Mouse (Mus musculus) right cerebral cortex, postnatal 36 days (tissue): ENCODE measurements at regions not wholly inside any gene's neighbourhood (a gene's known extent, or its start where the extent isn't known, plus 50 kb on each side); places are given as distances from the start of the nearest gene placed in this dataset.
A peak's percentile ranks its signal among the peaks of the same experiment; 100 is the strongest.
"Not testable (repeated sequence)": the region's sequence is repeated elsewhere in the genome, so short reads cannot be mapped to it uniquely, and the experiment has no call there.

Experiments used
- DNase-seq, 2 experiments: peaks; one replicate each; pipeline ENCODE4 v3.0.0; 2022; ENCODE audit warnings: low spot score in 2 of 2, mixed read lengths in 1 of 2

DNA sequence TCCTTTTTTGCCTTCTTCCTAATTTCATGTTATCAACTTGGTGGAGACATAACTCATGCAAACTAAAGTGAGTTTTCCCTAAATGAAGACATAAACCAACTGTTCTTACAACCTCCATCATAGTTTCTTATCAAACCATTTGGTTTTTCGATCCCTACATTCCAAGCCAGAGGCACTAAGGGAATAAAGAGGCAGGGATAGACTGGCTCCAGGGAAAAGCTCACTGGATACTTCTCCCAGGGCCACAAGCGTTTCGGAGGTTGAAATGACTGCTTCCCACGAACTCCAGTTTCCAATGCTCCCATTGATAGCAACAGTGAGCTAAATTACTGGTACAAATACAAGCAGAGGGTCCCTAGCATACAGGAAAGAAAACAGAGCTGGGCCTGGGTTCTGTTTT is 178.4 kb upstream of the Otx2 start:
- DNase-seq: no peak

GRCm38 (mm10) chr14:48842861-48843260 is 169.2 kb upstream of the Otx2 start:
- no peak for DNase-seq

DNA sequence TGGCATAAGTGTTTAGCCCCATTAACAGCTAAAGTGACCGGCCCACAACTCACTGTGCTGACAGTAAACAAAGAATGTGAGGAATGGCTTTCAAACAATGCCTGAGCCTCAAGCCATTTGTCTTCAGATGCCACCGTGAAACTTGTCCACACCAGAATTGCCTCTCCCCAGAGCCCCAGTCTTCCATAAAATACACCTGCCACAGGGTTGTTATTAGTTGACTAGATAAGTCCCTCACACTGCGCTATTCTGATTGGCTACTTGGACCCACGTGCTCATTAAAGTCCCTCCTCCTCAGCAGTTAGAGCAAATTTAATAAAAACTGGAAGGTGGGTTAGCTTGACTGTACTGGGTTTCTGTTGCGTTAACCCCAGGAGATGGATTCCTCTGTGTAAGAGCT is 167.7 kb upstream of the Otx2 start:
- DNase-seq: no peak

- DNase-seq: no peak
Measured at GRCm38 (mm10) chr14:48837181-48837580, 163.6 kb upstream of the Otx2 start.

- DNase-seq: no peak
Measured at GRCm38 (mm10) chr14:48836071-48836470, 162.5 kb upstream of the Otx2 start.

- no peak for DNase-seq
Measured at GRCm38 (mm10) chr14:48834416-48834815, 160.8 kb upstream of the Otx2 start.

DNA sequence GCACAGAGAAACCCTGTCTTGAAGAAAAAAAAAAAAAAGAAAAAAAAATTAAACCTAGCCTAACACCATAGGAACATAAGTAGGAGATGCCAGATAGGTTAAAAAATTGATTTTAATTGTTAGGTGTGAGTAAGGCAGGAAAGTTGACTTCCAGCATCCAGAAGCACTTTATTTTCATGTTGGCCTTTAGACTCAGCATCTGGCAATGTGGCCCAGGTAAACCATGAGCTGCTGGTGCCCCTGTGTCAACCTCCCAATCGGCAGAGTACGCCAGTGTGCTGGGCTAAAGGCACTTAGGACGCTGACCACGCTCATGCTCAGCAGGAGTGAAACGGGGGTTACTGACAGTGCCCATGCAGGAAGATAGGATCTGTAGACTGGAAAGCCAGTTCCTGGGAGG is 152.8 kb upstream of the Otx2 start:
- DNase-seq: no peak

GRCm38 (mm10) chr14:48824375-48824774 is 150.8 kb upstream of the Otx2 start:
- peak in 1 of 2 experiments; percentile 21 for DNase-seq

DNA sequence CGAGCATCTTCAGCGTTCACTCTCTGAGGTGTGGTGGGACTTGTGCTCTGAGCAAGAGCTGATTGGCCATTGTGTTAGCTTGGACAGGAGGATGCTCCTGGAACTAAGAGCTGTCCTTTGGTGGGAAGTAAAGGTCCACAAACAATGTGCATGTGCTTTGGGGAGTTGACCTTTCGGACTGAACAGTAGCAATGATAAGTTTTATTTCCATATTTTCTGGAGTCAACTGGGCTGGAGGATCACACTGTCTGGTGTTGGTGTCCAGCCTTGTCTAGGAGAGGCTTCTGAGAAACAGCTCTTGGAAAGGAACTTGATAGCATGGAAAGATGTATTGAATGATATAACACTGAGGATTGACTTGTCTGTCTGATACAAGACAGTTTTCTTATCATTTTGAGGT is 142.3 kb upstream of the Otx2 start:
- no peak for DNase-seq

DNA sequence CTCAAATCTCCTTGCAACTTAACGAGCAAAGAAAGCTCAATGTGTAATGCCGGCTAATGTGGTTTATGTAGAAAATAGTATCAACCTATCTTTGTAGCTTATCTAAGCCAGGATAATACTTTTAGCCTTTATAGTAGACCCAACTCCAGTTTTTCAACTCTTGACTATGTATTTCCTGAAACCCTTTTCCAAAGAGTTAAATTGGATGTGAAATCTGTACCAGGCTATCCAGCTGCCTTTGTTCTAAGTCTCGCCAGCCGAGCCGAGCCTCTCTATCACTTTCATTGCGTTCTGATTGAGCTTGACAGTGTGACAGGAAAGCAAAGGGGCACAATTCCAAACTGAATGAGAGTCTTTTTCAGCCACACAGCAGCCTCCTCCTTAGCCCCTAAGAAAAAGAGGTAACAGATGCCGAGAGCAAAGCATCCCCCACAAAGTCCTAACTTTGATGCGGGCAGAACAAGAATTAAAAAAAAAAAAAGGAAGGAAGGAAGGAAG is 141.7 kb upstream of the Otx2 start:
- no peak for DNase-seq

DNA sequence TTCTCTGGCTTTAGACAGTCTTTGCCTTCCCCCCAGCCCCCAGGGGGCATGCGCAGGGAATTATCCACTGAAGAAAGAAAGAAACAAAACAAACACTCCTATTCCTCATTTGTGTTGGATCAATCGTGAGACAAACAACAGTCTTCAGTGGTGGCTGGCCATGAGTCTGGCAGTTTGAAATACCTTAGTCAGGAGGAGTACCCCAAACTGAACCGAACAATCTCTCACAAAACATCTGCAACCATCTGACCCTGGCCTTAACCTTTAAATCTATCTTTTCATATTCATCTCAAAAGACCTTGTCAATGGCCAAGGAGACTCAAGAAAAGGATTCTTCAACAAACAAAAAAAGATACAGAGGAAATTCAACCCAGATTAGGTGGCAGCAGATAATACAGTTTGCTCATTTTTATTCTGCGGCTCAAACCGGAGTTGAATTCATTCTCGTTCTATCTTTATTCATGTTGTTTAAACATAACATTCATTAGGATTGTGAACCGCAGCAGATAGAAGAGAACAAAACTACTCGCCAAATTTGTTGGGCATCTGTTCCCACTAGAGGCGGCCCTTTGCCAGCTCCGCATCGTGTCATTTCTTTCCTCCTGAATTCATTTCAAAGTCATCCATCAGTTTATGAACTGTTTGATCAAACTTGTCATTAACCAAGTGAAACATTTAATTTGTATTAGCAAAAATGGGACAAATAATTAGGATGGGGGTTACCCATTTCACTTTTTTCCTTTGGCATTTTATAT is 139.3 kb upstream of the Otx2 start:
- no peak for DNase-seq

GRCm38 (mm10) chr14:48804098-48804497 is 130.5 kb upstream of the Otx2 start:
- no peak for DNase-seq

- DNase-seq: no peak
Measured at GRCm38 (mm10) chr14:48801283-48801682, 127.7 kb upstream of the Otx2 start.

DNA sequence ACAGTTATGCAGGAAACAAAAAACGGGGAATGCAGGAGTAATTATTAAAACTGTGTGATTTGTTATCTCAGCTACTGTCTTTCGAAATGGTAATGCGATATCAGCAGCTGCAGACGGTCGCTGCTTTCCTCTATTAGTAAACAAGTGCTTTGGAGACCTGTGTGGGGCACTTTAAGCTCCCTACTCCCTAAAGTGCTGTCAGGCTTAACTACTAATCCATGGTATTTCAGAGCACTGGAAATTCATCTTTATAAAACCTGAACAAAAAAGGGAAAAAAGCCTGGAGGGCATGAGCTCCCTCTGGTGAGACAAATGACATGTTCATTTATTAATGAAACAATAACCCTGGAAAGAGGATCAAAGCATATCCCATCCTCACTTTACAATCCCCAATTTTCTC is 127.2 kb upstream of the Otx2 start:
- DNase-seq: no peak

GRCm38 (mm10) chr14:48800100-48800449 is 126.5 kb upstream of the Otx2 start:
- DNase-seq: no peak

DNA sequence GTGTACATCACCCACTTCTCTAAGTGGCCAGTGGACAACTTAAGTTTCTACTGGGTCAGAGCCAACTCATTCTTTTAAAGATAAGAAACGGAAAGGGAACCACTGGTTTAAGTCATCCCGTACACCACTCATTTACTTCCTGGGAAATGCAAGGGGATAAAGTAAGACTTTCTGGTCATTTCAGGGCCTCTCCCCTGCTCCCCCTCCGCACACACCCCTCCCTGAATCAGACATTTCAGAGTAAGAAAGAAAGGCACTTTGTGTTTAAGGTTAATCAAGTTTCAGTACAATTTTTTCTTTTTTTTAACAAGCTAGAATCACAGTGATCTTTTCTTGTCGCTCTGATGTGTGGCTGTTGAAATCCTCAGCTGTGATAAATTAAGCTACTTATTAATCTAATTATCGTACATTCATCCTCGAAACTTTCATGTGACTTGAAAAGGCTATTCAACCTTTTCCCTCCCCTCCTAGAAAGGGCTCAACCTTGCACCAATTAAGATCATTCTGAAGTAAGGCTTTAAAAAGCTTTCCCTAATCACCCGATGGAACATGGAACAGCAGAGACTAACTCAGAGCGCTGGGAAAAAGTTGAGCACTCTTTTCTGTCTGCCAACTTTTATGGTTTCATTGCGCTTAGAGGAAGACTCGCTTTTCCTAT is 126.0 kb upstream of the Otx2 start:
- no peak for DNase-seq

DNA sequence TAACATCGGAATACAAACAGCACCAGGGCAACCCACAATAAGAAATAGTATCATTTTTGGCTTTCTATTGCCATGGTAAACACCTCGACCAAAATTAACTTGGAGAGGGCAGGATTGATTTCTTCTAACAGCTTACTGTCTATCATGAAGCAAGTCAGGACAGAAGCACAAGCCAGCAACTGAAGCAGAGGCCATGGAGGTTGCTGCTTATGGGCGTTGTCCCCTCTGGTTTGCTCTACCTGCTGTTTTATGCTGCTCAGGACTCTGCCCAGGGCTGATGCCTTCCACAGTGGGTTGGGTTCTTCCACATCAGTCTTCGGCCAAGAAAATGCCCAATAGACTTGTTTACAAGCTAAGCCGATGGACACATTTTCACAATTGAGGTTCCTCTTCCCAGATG is 117.9 kb upstream of the Otx2 start:
- no peak for DNase-seq

DNA sequence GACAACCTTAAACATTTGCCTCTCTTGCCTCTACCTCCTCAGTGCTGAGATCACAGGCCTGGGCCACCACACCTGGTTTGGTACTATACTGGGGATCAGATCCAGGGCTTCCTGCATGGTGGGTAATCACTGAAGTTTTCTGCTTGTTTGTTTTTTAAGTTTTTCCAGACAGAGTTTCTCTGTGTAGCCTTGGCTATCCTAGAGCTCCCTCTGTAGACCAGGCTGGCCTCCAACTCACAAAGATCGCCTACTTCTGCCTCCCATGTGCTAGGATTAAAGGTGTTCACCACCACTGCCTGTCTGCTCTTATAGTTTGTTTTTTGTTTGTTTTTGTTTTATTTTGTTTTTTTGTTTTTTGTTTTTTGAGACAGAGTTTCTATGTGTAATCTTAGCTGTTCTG is 105.7 kb upstream of the Otx2 start:
- DNase-seq: no peak

DNA sequence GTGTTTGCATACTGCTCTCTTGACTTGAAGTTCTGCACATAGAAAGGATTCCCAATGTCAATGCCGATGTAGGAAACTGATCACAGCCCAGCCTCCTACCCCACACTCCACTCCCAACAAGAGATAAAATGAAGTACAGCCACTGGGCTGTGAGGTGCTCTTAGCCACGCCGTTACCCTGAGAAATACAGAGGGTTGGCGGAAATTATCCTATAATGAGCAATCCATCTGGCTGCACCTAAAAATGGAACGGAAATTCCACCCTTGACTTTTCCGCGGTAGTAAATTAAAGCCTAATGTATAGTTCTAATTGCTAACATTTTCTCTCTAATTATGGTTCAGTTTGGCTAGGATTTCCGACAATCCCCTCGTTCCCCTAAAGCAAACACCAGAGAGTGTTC is 97.2 kb upstream of the Otx2 start:
- no peak for DNase-seq

GRCm38 (mm10) chr14:48762691-48763090 is 89.1 kb upstream of the Otx2 start:
- no peak for DNase-seq

DNA sequence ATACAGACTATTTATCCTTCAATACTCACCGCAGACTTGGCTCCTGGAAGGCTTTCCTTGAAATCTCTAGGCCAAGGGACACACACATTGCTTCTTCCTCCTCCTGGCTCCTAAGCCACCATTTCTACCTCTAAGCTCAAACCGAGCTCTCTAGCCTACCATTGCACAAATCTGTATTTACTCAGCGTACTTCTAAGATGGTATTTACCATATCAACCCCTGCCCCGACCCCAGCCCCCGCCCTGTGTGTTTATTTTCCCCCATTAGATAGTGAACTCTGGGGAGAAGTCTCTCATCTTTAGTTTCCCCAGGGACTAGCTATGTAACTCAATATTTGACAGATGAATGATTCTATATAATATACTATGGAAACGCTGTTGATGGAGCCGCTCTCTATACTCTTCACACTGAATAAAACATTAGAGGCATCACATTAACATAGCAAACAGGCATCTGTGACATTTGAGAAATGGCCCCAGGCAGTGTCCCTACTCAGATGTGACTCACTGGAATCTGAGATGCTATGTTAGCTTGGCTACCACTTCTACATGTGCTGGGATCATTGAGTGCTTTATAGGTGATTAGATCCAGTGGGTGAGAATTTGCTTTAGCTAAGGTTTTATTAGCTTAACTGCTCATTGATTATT is 87.5 kb upstream of the Otx2 start:
- DNase-seq: no peak

- DNase-seq: not testable (repeated sequence)
Measured at GRCm38 (mm10) chr14:48755096-48755495, 81.5 kb upstream of the Otx2 start.
